Mouse (Mus musculus): ENCODE results near the gene Jak3.

- TF ChIP-seq CTCF (IDR thresholded peaks at IDR 0.05; ENCODE audit: control insufficient read depth, insufficient read depth, low read length) = no peak
- TF ChIP-seq POLR2A (IDR thresholded peaks at IDR 0.05; ENCODE audit: borderline replicate concordance, control insufficient read depth, low read depth, low read length) = no peak
Observed at GRCm38 (mm10) chr8:71668220-71668975, 7.7 kb upstream of the Jak3 start.

All from bone marrow, adult 2 months (tissue).